Mouse (Mus musculus): ENCODE results near the gene Dhx35.

The Dhx35 gene

DNA sequence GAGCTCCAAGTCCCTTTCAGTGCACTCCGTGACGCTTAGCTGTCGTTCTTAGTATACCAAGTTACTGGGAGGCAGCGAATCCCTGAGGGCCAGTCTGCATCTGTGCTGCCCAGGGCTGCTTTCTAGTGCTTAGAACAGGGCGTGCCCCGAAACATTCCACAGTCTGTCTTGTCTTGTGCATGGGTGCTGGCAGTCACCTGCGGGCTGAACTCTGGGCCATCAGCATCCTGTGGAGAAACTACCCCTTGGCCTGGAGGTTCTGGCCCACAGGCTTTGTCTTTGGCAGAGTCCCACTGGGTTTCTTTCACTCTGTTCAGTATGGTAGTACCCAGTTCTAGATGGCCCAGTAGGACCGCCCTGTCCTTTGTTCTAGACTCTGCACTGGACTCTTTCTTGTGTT is 6.2 kb downstream of the Dhx35 start:
- in situ Hi-C loops (cut with MboI, MseI): no loop called here

- in situ Hi-C loops (cut with MboI, MseI): no loop called here
Measured at GRCm38 (mm10) chr2:158803575-158803974, 9.0 kb downstream of the Dhx35 start.

DNA sequence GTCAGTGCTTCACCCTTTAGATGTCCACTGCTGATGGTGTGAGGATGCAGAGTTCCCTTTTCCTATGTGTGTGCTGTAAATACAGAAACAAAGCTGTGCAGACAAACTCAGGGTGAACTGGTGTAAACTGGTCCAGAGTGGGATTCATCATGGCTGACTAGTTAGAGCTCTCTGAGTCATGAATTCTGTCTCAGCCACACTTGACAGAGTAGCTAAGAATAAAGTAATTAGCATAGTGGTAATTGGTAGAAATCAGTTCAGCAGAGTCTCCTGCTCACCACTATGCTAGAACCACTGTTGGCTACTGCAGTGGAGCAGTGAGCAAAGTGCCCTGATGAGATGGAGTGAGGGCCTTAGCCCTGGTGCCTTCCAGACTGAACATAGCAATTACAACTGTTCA is 21.1 kb downstream of the Dhx35 start:
- in situ Hi-C loops (cut with MboI, MseI): no loop called here

- in situ Hi-C loops (cut with MboI, MseI): no loop called here
Measured at GRCm38 (mm10) chr2:158816239-158816638, 21.6 kb downstream of the Dhx35 start.

DNA sequence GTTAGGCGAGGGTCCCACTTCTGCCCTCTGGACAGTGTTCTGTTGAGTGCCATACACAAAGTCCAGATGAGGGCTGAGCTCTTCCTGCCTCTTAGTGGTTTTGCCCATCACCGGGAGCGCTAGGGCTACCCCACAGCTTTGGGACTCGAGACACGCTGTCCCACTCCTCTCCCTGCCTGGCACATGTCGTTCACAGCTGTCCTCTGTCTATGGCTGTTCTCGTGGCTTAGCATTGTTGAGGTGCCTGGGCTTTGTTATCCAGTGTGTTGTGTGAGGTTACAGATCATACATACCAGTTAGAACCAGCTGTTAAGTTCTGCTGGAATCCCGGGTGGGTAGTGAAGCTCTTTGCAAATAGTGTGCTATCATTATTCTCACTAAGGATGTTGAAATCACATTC is 23.1 kb downstream of the Dhx35 start:
- in situ Hi-C loops (cut with MboI, MseI): no loop called here

DNA sequence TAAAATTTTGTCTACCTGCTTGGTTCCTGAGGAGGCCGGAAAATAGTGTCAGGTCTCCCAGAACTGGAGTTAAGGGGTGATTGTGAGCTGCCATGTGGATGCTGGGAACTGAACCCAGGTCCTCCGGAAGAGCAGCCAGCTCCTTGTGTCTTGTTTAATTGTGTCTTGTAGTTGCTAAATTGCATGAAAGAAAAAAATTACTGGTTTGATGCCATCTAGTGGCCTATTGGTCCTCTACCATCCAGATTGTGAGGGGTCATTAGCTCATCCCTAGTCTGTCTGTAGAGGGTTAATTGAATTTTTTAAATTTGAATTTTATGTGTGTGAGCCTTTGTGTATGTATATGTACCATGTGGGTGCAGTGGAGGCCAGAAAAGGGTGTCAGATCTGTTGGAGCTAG is 33.5 kb downstream of the Dhx35 start:
- in situ Hi-C loops (cut with MboI, MseI): no loop called here

- in situ Hi-C loops (cut with MboI, MseI): no loop called here
Measured at GRCm38 (mm10) chr2:158829746-158830145, 35.1 kb downstream of the Dhx35 start.

GRCm38 (mm10) chr2:158833221-158833620 is 38.6 kb downstream of the Dhx35 start:
- in situ Hi-C loops (cut with MboI, MseI): no loop called here

GRCm38 (mm10) chr2:158833645-158834044 is 39.0 kb downstream of the Dhx35 start:
- in situ Hi-C loops (cut with MboI, MseI): no loop called here

DNA sequence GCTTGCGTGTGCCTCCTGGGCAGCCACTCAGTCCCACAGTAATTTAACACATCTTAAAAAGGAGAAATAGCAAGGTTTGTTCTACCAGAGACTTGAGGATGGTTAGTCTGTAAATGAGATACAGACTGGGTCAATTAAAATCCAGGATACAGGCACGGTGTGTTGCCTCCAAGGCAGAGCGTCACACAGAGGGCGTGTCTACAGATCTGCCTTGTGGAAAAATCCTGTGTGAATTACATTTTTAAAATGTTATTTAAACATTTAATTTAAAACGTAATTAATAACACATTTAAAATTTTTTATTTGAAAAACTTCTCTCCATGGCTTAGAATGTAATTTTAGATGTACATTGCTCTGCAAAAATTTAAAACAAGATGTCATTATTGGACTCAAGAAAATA is 48.7 kb downstream of the Dhx35 start:
- in situ Hi-C loops (cut with MboI, MseI): no loop called here

DNA sequence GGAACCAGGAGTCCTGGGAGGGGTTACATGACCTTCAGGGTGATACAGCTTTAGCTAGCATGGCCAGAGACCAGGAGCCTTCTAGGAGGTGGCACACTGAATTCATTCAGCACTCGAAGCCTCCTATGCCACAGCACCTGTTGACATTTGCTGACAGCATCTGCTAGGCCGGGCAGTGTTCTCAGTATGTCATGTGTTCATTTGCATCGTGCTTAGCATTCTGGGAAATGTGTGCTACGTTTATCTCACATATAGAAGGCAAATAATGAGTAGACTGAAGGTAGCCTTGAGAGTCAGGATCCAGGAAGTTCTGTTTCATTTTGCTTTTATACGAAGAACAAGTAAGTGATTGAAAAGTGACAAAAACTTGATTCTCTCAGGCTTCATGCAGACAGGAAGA is 50.4 kb downstream of the Dhx35 start:
- in situ Hi-C loops (cut with MboI, MseI): no loop called here

DNA sequence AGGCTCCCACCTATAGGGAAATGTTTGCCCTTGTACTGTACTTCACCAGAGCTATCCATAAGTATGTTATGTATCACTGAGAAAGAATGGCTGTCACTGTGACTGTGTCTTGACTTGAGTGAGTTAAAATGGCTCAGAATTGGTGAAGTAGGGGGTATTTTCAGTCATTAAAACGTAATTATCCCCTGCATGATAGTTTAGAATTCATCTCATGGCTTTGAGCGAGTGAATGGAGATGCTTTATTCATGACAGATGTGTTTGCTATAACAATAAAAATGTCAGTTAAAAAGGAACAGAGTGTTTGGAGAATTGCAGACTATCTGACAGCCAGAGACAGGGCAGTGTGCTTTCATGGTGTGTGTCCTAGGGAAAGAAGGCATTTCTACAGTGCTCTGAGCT is 51.6 kb downstream of the Dhx35 start:
- in situ Hi-C loops (cut with MboI, MseI): no loop called here

- in situ Hi-C loops (cut with MboI, MseI): no loop called here
Measured at GRCm38 (mm10) chr2:158847991-158848390, 53.4 kb downstream of the Dhx35 start.

GRCm38 (mm10) chr2:158849416-158849815 is 54.8 kb downstream of the Dhx35 start:
- in situ Hi-C loops (cut with MboI, MseI): no loop called here

DNA sequence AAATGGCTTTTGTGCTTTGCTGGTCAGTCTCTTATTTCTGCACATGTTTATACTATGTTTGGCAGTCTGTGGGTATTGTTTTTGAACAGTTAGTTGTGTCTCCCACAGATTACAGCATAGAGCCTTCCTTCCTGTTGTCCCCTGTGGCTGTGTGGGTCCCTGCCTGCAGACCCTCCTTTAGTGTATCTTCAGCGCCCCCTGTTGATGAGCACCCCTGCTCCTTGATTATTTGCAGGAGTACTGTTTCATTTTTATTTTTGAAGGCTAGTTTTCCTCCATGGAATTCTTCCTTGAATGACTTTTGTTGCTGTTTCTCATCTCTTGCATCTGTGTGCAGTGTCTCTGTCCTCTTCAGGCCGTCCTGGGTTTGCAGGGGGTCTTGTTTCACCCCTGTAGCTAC is 58.0 kb downstream of the Dhx35 start:
- in situ Hi-C loops (cut with MboI, MseI): no loop called here

- in situ Hi-C loops (cut with MboI, MseI): no loop called here
Measured at GRCm38 (mm10) chr2:158856896-158857499, 62.4 kb downstream of the Dhx35 start.

GRCm38 (mm10) chr2:158857579-158857978 is 63.0 kb downstream of the Dhx35 start:
- in situ Hi-C loops (cut with MboI, MseI): no loop called here

DNA sequence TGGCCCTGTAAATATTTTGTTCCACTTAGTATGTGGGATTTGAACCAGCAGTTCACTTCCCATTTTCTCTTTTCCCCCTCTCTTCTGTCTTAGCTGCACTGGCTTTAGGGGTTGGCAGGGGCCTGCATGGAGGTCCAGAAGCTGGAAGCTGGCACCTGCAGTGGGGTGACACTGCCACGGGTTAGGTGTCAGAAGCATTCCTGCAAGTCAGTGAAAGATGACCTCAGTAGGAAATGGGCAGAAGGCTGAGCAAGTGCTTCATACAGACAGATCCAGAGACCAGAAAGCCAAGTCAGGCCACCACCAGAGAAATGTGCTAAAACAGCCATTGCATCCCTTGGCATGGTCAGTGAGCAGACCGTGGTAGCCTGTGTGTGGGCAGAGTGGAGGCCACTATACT is 66.5 kb downstream of the Dhx35 start:
- in situ Hi-C loops (cut with MboI, MseI): loop anchor here (5.0 kb wide), 1 partner anchor 319 kb away; no protein-coding TSS in a partner anchor

DNA sequence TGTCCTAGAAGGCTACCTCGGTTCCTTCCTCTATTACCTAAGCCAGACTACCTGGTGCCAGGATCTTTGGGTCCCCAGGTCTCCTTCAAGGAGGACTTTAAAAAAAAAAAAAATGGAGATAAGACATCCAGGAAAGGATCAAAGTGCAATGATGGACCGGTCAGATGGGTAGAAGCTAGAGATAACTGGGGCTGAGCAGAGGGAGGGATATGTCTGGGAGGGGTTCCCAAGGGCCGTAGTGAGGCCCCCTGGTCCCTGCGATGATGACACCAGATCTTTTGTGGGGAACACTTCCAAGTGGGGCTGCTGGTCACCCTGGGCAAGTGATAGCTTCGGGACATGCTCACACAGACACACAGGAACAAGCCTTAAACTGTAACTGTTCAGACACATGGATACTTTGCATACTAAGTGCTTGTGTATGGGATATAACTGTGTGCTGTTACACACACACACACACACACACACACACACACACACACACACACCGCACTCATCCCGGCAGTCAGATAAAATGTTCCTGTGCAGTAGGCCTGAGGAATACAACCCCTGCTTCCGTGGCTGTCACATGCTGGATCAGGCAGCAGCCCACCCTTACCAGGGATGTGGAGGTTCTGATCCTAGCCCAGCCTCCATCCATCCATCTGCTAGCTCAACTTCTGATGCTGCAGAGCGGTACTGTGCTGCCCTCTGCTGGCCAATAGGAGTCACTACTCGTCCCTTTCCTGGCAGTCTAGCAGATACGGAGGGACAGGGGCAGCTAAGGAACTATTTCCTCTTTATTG is 68.9 kb downstream of the Dhx35 start:
- in situ Hi-C loops (cut with MboI, MseI): loop anchor here (5.0 kb wide), 1 partner anchor 321 kb away; no protein-coding TSS in a partner anchor

DNA sequence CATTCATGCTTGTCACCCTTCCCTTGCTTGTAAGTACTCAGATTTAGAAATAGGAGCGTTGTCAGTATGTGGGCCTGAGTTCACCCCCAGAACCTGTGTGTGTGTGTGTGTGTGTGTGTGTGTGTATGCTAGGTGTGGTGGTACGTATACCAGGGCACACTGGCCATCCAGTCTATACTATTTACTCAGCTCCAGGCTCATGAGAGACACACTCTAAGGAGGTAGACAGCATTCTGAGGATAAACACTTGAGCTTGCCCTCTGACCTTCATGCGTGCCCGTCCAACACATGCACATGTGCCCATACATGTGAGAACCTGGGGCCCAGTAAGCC is 69.5 kb downstream of the Dhx35 start:
- in situ Hi-C loops (cut with MboI, MseI): loop anchor here (5.0 kb wide), 1 partner anchor 322 kb away; no protein-coding TSS in a partner anchor

DNA sequence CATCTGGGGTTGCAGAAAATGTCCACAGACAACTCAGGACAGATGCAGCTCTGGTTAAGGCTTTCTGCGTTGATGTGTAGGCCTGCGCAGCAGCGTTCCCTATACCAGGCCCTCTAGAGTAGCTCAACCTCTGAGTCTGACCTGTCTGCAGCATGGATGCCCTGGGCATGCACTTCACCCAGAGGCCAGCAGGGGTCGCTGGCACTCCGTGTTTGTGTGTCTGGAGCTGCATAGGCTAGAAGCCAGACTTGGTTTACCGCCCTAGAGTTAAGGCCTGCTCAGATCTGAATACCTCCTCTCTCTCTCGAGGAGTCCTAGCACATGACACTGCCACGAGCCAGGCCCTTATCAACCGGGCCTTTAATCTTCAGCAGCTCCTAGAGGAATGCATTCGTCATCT is 70.8 kb downstream of the Dhx35 start:
- in situ Hi-C loops (cut with MboI, MseI): no loop called here

DNA sequence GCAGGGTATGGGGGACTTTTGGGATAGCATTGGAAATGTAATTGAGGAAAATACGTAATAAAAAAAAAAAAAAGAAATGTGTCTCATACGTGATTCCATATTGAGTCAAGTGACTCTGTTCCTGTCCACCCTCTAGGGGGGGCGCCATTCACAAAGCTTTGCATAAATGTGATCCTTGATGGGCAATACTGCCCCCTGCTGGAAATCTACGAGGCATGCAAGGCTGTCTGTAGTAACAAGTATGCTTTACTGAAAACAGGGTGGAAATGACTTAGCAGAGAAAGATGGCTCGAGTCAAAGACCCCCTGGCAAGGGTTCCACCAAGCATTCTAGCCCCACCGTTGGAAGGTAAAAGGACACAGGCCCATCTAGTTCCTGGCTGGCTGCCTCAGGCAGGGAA is 92.0 kb downstream of the Dhx35 start:
- in situ Hi-C loops (cut with MboI, MseI): no loop called here

DNA sequence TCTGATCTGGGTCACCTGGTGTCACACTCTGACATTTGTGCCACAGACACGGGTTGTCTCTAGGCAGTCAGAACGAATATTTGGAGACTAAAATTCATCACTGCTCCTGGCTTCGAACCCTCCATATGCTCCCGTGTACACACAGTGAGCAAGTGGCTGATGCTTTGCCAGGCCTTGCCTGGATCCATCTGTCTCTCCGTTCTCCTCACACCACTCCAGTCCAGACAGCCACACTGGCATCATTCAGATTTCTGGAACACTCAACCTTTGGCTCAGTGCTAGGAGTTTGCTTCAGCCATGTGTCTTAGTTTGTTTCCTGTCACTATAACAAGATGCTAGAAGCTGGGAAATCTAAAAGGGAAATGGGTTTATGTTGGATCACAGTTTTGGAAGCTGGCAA is 93.9 kb downstream of the Dhx35 start:
- in situ Hi-C loops (cut with MboI, MseI): no loop called here
